Mouse (Mus musculus) telencephalon, adult 2 months (tissue): ENCODE data around the gene Fzd4.

Experiments
- DNase-seq: peaks from one replicate; pipeline ENCODE4 v3.0.0-alpha.2; 2011; ENCODE audit warnings: low read depth, low spot score

The Fzd4 gene

DNA sequence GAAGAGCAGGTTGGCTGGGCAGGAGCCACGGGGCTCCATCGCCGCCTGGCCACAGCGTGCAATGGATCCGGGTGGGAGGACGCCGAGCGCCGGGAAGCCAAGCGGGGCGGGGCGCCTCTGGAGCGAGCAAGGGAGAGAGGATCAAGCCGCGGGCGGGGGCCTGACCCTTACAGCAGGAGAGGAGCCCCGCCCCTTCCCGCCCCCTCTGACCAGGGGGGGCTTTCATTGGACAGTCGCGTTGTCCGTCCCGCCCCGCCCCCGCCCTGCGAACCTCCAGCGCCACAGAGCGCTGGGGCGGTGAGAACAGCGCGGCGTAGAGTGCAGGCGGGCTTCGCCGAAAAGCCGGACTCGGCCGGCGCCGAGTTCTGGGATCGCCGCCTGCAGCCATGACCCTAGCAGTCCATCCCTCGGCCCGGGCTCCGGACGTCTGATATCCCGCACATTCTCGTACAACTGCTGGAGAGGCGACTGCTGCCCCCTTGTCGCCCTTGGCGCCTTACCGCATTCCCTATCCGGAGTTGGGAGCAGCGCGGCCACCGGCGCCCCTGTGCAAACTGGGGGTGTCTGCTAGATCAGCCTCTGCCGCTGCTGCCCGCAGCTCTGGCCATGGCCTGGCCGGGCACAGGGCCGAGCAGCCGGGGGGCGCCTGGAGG lies at the start of gene Fzd4, which contains the start of gene Tmem135:
Gene Fzd4, plus strand, starts transcription at position 275 of the 653 bp plus-strand sequence.
Gene Tmem135, minus strand, starts transcription at position 142 of the 653 bp plus-strand sequence.
- DNase-seq, result peak; percentile 84

- no peak for DNase-seq
Measured at GRCm38 (mm10) chr7:89355519-89356255, 48.5 kb upstream of the Fzd4 start.

DNA sequence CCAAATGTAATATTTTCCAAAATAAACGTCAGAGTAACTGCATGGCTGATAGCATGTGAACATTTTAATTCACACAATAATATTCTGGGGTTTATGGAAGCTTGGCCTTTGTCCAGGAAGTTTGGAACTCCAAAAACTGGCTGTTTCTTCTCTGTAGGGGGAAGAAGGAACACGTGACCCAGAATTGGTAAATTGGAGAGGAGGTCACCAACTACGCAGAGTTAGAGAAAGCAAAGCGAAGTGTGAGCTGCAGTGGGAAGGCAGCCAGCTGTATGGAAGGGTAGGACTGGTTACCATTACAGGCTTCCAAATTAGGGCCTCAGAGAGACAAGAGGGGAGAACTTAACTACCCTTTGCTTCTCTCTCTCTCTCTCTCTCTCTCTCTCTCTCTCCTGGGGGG lies 47.8 kb upstream of the Fzd4 start:
- no peak for DNase-seq

GRCm38 (mm10) chr7:89363975-89364374 lies 40.2 kb upstream of the Fzd4 start:
- no peak for DNase-seq

GRCm38 (mm10) chr7:89365135-89365880 lies 38.8 kb upstream of the Fzd4 start:
- peak; percentile 35 for DNase-seq

DNA sequence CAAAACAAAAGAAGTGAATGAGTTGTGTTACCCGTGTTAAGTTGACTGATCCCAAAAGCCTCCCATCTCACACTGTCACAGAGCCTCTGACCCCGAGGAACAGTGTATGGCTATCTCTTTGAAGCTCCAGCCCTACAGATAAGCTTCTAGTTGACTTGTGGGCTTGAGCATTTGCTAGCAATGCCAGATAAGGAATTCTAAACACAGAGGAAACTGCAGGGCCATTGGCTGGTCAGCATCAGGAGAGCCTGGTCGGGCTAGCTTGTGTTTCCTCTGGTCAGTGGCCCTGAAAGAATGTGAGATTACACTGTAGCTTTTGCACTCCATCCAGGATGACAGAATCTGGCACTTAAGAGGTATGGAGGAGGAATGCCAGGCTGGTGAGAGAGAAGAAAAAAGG lies 36.5 kb upstream of the Fzd4 start:
- no peak for DNase-seq

DNA sequence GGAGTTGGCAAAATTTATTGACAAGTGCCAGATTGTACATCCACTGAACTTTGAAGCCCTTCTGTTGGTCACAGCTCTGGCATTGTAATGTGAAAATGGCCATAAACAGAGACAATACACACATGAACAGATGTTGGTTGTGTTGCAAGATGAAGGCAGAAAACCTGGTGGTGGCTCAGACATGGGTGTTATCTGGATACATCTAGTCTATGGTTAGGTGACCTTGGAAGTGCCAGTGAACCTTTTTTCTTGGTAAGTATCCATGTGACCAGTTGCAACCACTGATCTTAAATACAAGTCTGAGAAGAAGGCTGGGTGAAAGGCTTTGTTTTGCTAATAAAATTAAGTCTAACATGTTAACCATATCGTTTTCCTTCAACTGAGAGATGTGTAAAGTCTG lies 34.1 kb upstream of the Fzd4 start:
- no peak for DNase-seq

GRCm38 (mm10) chr7:89370917-89371316 lies 33.2 kb upstream of the Fzd4 start:
- DNase-seq, result peak; percentile 17

- DNase-seq, result no peak
Measured at GRCm38 (mm10) chr7:89371623-89372295, 32.4 kb upstream of the Fzd4 start.

DNA sequence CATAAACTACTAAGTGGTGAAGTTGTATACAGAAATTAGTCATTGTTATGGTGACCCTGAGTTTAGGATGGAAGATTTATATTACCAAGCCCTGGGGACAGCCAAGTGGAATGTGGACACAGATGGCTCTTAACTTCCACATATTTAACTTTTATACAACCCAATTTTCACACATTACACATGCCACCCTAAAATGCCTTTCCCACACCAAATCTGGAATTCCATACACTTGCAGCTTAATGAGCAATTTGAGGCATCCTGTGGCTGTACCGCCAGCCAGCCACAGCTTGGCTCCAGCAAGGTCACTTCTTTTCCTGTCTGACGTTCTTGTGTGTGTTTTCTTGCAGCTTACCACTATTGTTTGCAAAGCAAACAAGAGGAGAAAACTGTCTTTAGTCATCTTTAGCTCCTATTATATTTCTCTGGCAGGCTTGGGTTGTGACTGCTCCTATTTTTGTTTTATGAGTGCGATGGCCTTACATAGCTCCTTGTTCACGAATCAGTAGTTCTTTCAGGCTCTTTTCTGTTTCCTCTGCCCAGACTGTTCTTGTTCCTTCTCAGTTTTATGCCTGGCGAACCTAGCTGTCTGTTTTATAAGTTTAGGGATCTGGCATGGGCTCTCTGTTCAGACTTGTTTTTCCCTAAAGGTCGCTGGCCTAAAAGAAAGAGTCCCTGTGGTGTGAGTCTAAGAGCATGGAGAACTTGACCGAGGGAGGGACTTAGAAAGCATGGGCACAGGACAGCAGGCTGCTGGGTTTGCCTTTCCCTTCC lies 23.0 kb upstream of the Fzd4 start:
- no peak for DNase-seq

GRCm38 (mm10) chr7:89382892-89383291 lies 21.3 kb upstream of the Fzd4 start:
- no peak for DNase-seq

DNA sequence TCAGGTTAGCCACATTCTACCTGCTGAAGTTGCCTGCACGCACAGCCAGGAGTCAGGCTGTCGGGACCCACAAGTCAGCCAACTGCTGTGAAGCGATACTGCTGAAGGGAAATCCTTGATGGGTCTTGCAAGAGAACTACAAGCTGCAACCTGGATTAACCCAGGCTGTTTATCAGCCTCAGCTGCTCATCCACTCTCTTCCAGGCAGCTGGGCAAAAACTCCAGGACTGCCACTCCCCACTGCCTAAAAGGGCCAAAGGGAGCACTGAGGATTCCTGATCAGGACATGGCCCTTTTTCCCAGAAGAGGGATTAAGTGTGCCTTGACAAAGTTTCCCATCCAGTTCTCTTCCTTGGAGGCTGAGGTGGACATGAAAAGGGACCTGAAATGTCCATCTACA lies 15.2 kb upstream of the Fzd4 start:
- DNase-seq, result no peak

- DNase-seq, result no peak
Measured at GRCm38 (mm10) chr7:89390660-89391059, 13.5 kb upstream of the Fzd4 start.

DNA sequence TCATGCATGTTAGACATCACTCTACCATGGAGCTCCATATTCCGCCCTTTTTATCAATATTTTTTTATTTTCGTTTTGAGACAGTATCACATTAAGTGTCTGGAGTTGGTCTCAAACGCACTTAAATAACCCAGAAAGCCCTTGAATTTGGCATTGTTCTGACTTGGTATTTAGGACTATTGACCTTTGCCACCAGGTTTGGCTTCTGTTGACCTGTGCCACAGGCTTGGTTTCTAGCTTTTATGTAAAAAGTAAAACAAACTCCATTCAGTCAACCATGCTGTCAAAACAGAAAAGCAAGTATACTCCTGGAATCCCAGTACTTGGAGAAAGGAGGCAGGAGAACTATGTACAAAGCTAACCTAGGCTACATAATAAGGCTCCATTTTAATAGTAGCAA lies 12.9 kb upstream of the Fzd4 start:
- no peak for DNase-seq

DNA sequence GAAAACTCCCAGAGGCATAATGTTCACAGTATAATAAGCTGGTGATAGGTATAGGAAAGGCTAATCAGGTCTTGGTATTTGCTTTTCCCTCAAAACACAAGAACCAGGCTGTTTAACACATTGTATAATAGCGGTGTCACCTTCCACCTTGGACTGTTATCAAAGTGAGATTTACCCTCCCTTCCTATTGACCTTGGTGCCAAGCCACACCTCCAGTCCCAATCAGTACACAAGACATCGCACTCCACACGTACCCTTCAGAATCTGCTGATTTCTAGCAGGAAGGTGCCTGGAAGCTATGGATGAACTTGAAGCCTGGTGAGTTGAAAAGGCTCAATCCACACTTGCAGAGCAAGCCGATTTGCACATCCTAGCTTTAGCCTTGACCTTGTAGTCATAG lies 12.3 kb upstream of the Fzd4 start:
- no peak for DNase-seq

DNA sequence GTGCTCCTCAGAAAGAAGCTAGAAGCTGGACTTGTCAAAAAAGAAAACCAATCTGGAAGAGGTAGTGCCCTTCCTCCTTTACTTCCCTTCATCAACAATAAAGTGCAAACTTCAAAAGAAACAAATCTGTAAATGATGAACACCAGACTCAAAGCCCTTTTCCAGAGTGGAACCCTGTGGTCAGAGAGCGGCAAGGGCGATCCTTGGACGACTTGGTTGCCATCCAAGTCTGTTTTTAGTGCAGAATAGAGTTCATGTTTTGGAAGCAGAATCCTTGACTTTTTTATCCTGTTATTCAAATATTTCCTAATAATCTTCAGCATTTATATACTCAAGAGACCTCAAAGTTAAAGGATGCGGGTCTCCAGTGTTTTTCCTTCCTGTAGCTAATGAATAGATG lies 11.8 kb upstream of the Fzd4 start:
- DNase-seq, result no peak

DNA sequence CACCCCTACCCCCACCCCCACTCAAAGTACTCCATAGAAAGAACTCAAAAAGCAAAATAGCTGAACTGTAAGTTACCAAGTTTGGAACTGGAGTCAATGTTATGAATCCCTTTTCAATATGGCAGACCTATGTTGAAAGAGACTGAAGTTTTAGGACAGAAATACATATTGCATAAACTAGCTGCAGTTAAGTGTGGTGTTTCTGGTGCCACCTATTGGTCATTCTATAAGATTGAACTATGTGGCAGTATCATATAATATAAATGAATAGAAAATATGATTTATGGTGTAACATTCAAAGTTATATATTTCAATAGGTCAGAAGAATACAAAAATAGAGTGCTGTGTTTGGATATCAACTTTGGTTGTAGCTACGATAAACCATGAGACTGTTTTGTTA lies 11.3 kb upstream of the Fzd4 start:
- DNase-seq, result no peak

GRCm38 (mm10) chr7:89395399-89395798 lies 8.8 kb upstream of the Fzd4 start:
- no peak for DNase-seq

GRCm38 (mm10) chr7:89396386-89396785 lies 7.8 kb upstream of the Fzd4 start:
- no peak for DNase-seq

GRCm38 (mm10) chr7:89397837-89398534 lies 6.2 kb upstream of the Fzd4 start:
- DNase-seq, result no peak

- DNase-seq, result no peak
Measured at GRCm38 (mm10) chr7:89400721-89401120, 3.4 kb upstream of the Fzd4 start.
